ENCODE assay signal across 8 mouse cellular contexts in genomic region chr5:136084144-136084881, GRCm38 (mm10). TPM values are rescaled to one million over a fixed set of nuclear protein-coding genes. Genes with fewer than 3 reads are reported as not detected.
DNase-seq lines count a peak whose midpoint lies in the region; ATAC-seq lines count a peak whose summit lies in the region.

No protein-coding gene starts in this region.

- ATAC-seq in cerebellum, adult (ENCODE audit: insufficient number of reproducible peaks, low FRiP score, low TSS enrichment), result 0 out of 2 replicates have a peak, but pooled peaks have one; percentile 8
- peak; percentile 30 for ATAC-seq in neural tube, embryonic 11.5 days (ENCODE audit: insufficient read depth, low FRiP score, low TSS enrichment)
- ATAC-seq in granulocyte monocyte progenitor cell, adult 5-6 weeks (replicated peaks; ENCODE audit: poor library complexity, severe bottlenecking), result peak; percentile 12
- peak; percentile 8; the same call in 1 of the 2 replicates for ATAC-seq in lung, embryonic 15.5 days (ENCODE audit: borderline replicate concordance, extremely low read depth, low FRiP score, low TSS enrichment)
- ATAC-seq in stomach, embryonic 16.5 days (ENCODE audit: insufficient read depth, low FRiP score), result 0 out of 2 replicates have a peak, but pooled peaks have one; percentile 1

- peaks cover 8% of the 10 kb centered on the region for H3K27me3 ChIP-seq in neural tube, embryonic 11.5 days (ENCODE audit: control insufficient read depth, insufficient read depth, low read length)
- peaks cover 17% of the 10 kb centered on the region; the same call in 1 of the 2 replicates for H3K27me3 ChIP-seq in lung, embryonic 15.5 days
- no peaks in the 10 kb centered on the region for H3K27me3 ChIP-seq in stomach, embryonic 16.5 days (ENCODE audit: control insufficient read depth, insufficient read depth, low read length)

- H3K9me3 ChIP-seq in neural tube, embryonic 11.5 days (ENCODE audit: control insufficient read depth, low read length), result no peaks in the 10 kb centered on the region
- no peaks in the 10 kb centered on the region for H3K9me3 ChIP-seq in lung, embryonic 15.5 days
- no peaks in the 10 kb centered on the region for H3K9me3 ChIP-seq in stomach, embryonic 16.5 days (replicated peaks; ENCODE audit: control insufficient read depth, low read length)

- no peak for DNase-seq in cerebellum, postnatal 14 days
- peak; percentile 19 for DNase-seq in neural tube, embryonic 11.5 days (ENCODE audit: low spot score)
- DNase-seq in neural tube, embryonic 10.5 days (ENCODE audit: extremely low spot score, low spot score), result no peak
- no peak for DNase-seq in spleen, postnatal 36 days (ENCODE audit: low spot score in 2 of 2)

- H3K9ac ChIP-seq in neural tube, embryonic 11.5 days (ENCODE audit: low read length), result peak overlapping the region; percentile 51
- H3K9ac ChIP-seq in lung, embryonic 15.5 days, result peak overlapping the region; percentile 60
- peak overlapping the region; percentile 76 for H3K9ac ChIP-seq in stomach, embryonic 16.5 days (ENCODE audit: low read length)

- no peak overlapping the region for H3K27ac ChIP-seq in neural tube, embryonic 11.5 days (ENCODE audit: low read depth, low read length)
- H3K27ac ChIP-seq in lung, embryonic 15.5 days, result no peak overlapping the region
- no peak overlapping the region for H3K27ac ChIP-seq in stomach, embryonic 16.5 days (ENCODE audit: low read length)

- peaks cover 8% of the 10 kb centered on the region; the same call in 1 of the 2 replicates for H3K4me1 ChIP-seq in neural tube, embryonic 11.5 days (ENCODE audit: control insufficient read depth, insufficient read depth, low read length)
- peaks cover 23% of the 10 kb centered on the region for H3K4me1 ChIP-seq in lung, embryonic 15.5 days
- peaks cover 17% of the 10 kb centered on the region for H3K4me1 ChIP-seq in stomach, embryonic 16.5 days (ENCODE audit: control insufficient read depth, insufficient read depth, low read length)

- 3% methylated on average over 23 of the region's 23 CpGs for WGBS in neural tube, embryonic 11.5 days
- WGBS in lung, embryonic 15.5 days, result 3% methylated on average over 23 of the region's 23 CpGs
- 3% methylated on average over 23 of the region's 23 CpGs for WGBS in stomach, embryonic 16.5 days

- H3K4me3 ChIP-seq in neural tube, embryonic 11.5 days (ENCODE audit: low read depth, low read length), result peak overlapping the region; percentile 39
- peak overlapping the region; percentile 61 for H3K4me3 ChIP-seq in lung, embryonic 15.5 days
- H3K4me3 ChIP-seq in stomach, embryonic 16.5 days (replicated peaks; ENCODE audit: low read length), result peak overlapping the region; percentile 66

- no peaks in the 10 kb centered on the region; the same call in 1 of the 2 replicates for H3K36me3 ChIP-seq in neural tube, embryonic 11.5 days (ENCODE audit: control insufficient read depth, insufficient read depth, low read length)
- H3K36me3 ChIP-seq in lung, embryonic 15.5 days, result no peaks in the 10 kb centered on the region
- no peaks in the 10 kb centered on the region for H3K36me3 ChIP-seq in stomach, embryonic 16.5 days (ENCODE audit: control insufficient read depth, insufficient read depth, low read length)

- H3K4me2 ChIP-seq in neural tube, embryonic 11.5 days (ENCODE audit: low read depth), result peak overlapping the region; percentile 89
- peak overlapping the region; percentile 99 for H3K4me2 ChIP-seq in lung, embryonic 15.5 days
- H3K4me2 ChIP-seq in stomach, embryonic 16.5 days (ENCODE audit: low read depth, low read length), result peak overlapping the region; percentile 95

RNA-seq across cellular contexts. Expression of gene Rasa4, which starts 0.6 kb away (rescaled TPM):
- 4.7 and 4.9 TPM in 2 replicates for polyA plus RNA-seq in neural tube, embryonic 11.5 days (2014; fragmentation: Nextera tagmentation; extraction: Ambion mirVana)
- total RNA-seq in granulocyte monocyte progenitor cell, adult 5-6 weeks (2014; fragmentation: Nextera tagmentation), result 43.2 and 82.3 TPM in 2 replicates
- 24.8 and 25.0 TPM in 2 replicates for total RNA-seq in granulocyte monocyte progenitor cell, adult 5-6 weeks (2017)
- 2.6 and 4.1 TPM in 2 replicates for polyA plus RNA-seq in lung, embryonic 15.5 days (2015; fragmentation: Nextera tagmentation; extraction: Ambion mirVana)
- 9.6 and 9.7 TPM in 2 replicates for polyA plus RNA-seq in stomach, embryonic 16.5 days (2015; fragmentation: Nextera tagmentation; extraction: Ambion mirVana)

RNA-seq across cellular contexts. Expression of gene Upk3bl, which starts 30.0 kb away (rescaled TPM):
- 3.1 and 4.4 TPM in 2 replicates for polyA plus RNA-seq in neural tube, embryonic 11.5 days (2014; fragmentation: Nextera tagmentation; extraction: Ambion mirVana)
- total RNA-seq in granulocyte monocyte progenitor cell, adult 5-6 weeks (2014; fragmentation: Nextera tagmentation), result 5.6 TPM in 1 of 2 replicates, not detected in the other
- 1.7 TPM in 1 of 2 replicates, not detected in the other for total RNA-seq in granulocyte monocyte progenitor cell, adult 5-6 weeks (2017)
- 4.2 and 5.1 TPM in 2 replicates for polyA plus RNA-seq in lung, embryonic 15.5 days (2015; fragmentation: Nextera tagmentation; extraction: Ambion mirVana)
- 190 and 227 TPM in 2 replicates for polyA plus RNA-seq in stomach, embryonic 16.5 days (2015; fragmentation: Nextera tagmentation; extraction: Ambion mirVana)

RNA-seq across cellular contexts. Expression of gene Polr2j, which starts 32.1 kb away (rescaled TPM):
- 236 and 251 TPM in 2 replicates for polyA plus RNA-seq in neural tube, embryonic 11.5 days (2014; fragmentation: Nextera tagmentation; extraction: Ambion mirVana)
- total RNA-seq in granulocyte monocyte progenitor cell, adult 5-6 weeks (2014; fragmentation: Nextera tagmentation), result 156 and 159 TPM in 2 replicates
- 125 and 128 TPM in 2 replicates for total RNA-seq in granulocyte monocyte progenitor cell, adult 5-6 weeks (2017)
- 198 and 223 TPM in 2 replicates for polyA plus RNA-seq in lung, embryonic 15.5 days (2015; fragmentation: Nextera tagmentation; extraction: Ambion mirVana)
- 198 and 202 TPM in 2 replicates for polyA plus RNA-seq in stomach, embryonic 16.5 days (2015; fragmentation: Nextera tagmentation; extraction: Ambion mirVana)

RNA-seq across cellular contexts. Expression of gene Upk3b, which starts 46.0 kb away (rescaled TPM):
- polyA plus RNA-seq in neural tube, embryonic 11.5 days (2014; fragmentation: Nextera tagmentation; extraction: Ambion mirVana), result 0.31 and 0.47 TPM in 2 replicates
- not detected in 2 replicates for total RNA-seq in granulocyte monocyte progenitor cell, adult 5-6 weeks (2014; fragmentation: Nextera tagmentation)
- 0.04 TPM in 1 of 2 replicates, not detected in the other for total RNA-seq in granulocyte monocyte progenitor cell, adult 5-6 weeks (2017)
- polyA plus RNA-seq in lung, embryonic 15.5 days (2015; fragmentation: Nextera tagmentation; extraction: Ambion mirVana), result 22.5 and 27.8 TPM in 2 replicates
- polyA plus RNA-seq in stomach, embryonic 16.5 days (2015; fragmentation: Nextera tagmentation; extraction: Ambion mirVana), result 34.0 and 38.2 TPM in 2 replicates

RNA-seq across cellular contexts. Expression of gene Lrwd1, which starts 51.6 kb away (rescaled TPM):
- polyA plus RNA-seq in neural tube, embryonic 11.5 days (2014; fragmentation: Nextera tagmentation; extraction: Ambion mirVana), result 40.5 and 45.3 TPM in 2 replicates
- total RNA-seq in granulocyte monocyte progenitor cell, adult 5-6 weeks (2014; fragmentation: Nextera tagmentation), result 31.5 and 33.0 TPM in 2 replicates
- 46.3 and 70.4 TPM in 2 replicates for total RNA-seq in granulocyte monocyte progenitor cell, adult 5-6 weeks (2017)
- polyA plus RNA-seq in lung, embryonic 15.5 days (2015; fragmentation: Nextera tagmentation; extraction: Ambion mirVana), result 36.7 and 37.5 TPM in 2 replicates
- polyA plus RNA-seq in stomach, embryonic 16.5 days (2015; fragmentation: Nextera tagmentation; extraction: Ambion mirVana), result 25.0 and 26.3 TPM in 2 replicates

Comparison
In these comparisons a context has a peak if more than half of its experiments do, and no peak if none do; other contexts are left out.
1. RNA of gene Upk3bl, which starts 30.0 kb away (polyA plus RNA-seq): 190 to 227 TPM in stomach, embryonic 16.5 days; 4.2 to 5.1 TPM in lung, embryonic 15.5 days and 3.1 to 4.4 TPM in neural tube, embryonic 11.5 days; every median in the first group is over 10 times any median in the second.
2. Peak in every context shown above with its lines, with median percentiles within 50 percentile points of each other: ATAC-seq, H3K4me2 ChIP-seq, H3K4me3 ChIP-seq and H3K9ac ChIP-seq.